Mouse (Mus musculus) heart, adult 18-20 months (tissue): ENCODE data around the gene Sv2b. TPM values are rescaled to one million over a fixed set of nuclear protein-coding genes. Genes with fewer than 3 reads are reported as not detected.

ENCODE experiments used
- DNase-seq, 2 experiments: peaks; one replicate each; pipeline ENCODE4 v3.0.0; 2021 to 2022; ENCODE audit warnings: mixed read lengths in 1 of 2
- total RNA-seq, 2 experiments: library from RNA; stranded (reverse); gene quantifications; 2 replicates each; pipeline ENCODE4 v1.2.3; 2021

Gene Sv2b
- total RNA-seq, 2 experiments from 2014 or later = 0.31 to 0.47 TPM

DNA sequence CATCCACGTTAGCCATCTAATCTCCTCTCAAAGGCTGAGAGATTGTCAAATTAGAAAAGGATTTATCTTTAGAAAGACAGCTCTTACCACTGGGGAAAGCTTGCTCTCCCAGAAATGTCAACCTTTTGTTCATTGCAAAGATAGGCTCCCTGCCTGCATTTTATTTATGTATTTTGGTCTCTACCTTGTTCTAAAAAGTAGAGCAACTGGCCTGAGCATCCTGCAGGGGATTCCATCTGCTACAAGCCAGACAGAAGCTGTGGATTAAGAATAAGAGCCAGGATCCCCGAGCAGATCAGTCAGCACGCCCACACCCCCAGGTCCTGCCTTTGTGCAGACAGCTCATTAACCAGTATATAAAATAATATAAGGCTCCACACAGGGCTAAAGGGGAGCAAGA is 16.8 kb downstream of the Sv2b start:
- DNase-seq = no peak

DNA sequence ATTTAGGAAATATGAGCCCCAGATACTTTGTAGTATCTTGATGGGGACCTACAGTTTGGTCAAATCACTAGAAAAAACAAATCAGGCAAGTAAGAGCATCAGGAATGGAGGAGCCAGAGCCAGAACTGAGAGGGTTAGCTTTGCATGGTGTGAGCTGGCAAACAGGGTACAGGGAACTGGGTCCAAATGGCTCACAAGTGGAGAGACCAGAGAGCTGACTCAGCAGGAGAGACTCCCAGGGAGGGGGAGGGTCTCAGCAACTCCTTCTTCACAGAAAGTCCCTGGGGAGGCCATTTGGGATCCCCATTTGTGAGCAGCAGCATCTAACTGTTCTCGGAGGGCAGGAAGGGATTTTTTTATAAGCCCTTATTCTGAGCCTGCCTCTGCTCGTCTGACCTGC is 18.5 kb downstream of the Sv2b start:
- DNase-seq = no peak

DNA sequence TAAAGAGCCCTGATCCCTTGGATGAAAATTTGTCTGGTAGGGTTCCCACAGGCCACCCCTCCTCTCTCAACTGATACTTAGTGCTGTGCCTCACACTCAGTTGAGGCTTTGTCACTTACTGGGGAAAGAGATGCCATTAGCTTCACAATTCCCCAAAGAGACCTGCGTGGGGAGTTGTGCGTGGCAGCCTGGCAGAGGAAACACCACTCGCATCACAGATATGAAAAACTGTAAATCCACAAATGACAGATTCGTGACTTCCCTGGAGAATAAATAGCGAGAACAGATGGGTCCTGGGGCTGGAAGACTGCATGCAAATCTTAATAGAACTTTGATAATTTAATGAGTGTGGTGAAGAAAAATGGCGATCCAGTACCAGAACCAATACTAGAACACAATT is 21.8 kb downstream of the Sv2b start:
- DNase-seq = no peak

DNA sequence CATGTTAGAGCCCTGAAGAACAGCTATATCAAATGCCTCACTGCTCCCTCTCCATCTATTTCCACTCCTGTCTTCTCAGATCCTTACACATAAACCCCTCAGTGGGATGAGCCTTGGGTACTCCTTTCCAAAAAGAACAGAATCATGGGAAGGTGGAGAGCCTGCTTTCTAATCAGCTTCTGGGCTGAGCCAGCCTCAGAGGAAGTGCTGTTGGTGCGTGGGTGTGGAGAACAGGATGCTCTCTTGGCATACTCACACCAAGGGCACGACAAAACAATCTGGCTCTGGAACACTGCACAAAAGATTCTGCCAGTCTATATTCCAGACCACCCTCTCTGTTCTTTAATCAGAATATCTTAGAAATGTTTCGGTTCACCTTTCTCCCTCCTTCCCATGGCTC is 26.1 kb downstream of the Sv2b start:
- no peak for DNase-seq

DNA sequence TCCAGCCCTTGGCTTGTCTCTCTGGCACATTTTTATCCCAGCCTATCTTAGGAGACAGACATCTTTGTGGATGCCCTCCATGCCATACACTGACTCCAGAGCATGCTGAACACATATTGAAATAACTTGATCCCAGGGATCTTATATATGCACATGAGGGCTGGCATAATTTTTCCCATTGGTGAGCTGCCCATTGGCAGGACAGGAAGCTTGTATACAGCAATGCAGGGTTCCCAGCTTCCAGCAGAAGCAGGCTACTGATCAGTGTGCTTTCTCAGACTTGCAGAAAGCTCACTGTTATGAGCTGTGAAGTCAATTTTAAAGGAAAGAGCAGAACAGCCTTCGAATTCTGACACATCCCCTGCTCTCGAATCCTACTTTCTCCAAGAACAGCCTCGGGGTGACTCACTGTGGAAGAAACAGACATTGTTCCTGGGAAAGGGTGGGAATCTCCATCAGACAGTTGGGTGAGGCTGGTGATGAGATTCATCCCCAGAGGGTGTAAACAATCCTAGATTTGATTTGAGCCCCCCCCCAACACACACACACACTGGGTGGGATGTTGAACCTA is 26.9 kb downstream of the Sv2b start:
- no peak for DNase-seq

DNA sequence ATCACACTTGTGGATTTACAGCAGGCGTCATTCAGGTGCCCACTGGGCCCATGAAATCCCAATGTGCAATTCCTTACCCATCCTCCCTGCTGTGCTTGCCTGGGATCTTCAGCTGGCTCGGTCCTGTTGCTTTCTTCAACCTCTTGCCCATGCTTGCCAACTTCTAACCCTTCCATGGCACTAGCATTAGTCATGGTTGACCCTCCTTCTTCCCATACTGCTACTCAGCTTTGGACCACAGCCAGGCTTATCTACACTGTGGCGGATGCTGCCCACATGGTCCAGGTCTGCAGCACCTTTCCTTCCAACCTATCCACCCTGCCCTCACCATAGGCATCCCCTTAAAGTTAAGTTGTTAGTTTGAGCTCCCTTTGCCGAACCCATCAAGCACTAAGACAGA is 28.0 kb downstream of the Sv2b start:
- DNase-seq = no peak

DNA sequence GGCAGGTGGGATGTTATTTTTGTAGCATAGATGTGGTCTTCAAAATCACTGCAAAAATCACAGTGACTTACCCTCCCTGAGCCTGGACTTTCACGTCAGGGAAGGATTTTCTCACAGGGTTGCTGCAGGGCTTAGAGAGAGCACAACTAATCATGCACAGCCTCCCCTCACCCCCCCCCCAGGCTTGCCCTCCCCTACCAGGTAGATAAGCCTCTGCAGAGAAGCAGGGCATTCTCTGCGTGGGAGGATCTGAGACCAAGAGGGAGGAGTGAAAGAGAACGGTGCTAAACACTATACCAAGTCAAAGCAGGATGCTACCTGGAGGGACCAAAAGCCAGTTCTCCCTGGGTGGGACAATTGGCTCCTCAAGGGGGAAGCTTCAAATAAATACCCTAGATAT is 31.2 kb downstream of the Sv2b start:
- DNase-seq = no peak

DNA sequence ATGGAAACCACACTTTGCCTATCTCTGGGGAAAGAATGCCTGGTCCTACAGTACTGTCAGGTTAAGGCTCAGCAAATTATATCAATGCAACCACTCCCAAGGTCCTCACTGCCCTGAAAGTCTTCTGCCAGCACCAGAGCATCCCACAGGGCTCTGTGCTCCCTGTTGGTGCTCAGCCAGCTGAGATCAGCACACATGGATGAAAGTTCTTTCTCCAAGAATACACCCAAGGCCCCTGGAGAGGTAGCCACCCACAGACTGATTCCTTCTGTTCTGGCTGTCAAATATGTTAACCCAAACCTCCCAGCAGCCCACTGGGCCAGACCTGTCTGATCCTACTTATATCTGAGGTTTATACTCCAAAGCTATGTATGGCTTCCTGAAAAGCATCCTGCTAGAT is 32.3 kb downstream of the Sv2b start:
- DNase-seq = no peak

DNA sequence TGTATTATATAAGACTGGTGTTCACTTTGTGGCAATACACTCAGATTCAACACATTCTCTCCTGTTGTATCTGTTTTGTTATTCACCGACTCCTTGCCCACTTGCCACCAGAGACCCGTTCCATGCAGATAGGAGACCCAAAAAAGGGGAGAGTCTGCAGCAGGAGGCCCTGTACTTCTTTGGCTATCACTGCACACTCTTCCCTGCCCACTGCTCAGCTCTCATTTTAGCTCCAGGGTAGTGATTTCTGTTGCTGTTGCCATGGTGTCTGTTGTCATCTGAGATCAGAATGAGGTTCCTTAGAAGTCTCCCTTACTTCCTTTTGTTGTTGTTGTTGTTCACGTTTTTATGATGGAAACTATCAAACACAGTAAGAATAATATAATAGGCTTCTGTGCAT is 34.5 kb downstream of the Sv2b start:
- DNase-seq = no peak

DNA sequence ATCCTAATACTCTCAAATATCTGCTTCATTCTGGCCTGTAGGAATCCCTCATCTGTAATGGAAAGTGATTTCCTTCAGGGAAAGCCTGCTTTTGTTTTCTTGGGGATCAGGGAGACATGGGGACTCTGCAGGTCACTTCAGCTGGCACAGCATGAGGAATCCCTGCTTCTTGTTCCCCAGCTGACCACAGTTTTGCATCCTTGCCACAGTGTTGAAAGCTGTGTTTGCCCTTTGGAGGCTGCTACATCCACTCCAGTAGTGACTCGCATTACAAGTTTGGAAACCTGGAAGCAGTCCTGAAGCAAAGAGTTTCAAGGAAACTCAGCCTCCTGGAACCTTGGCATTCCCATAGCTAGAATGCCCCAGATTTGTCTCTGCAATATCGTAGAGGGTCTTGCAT is 35.4 kb downstream of the Sv2b start:
- DNase-seq = no peak

DNA sequence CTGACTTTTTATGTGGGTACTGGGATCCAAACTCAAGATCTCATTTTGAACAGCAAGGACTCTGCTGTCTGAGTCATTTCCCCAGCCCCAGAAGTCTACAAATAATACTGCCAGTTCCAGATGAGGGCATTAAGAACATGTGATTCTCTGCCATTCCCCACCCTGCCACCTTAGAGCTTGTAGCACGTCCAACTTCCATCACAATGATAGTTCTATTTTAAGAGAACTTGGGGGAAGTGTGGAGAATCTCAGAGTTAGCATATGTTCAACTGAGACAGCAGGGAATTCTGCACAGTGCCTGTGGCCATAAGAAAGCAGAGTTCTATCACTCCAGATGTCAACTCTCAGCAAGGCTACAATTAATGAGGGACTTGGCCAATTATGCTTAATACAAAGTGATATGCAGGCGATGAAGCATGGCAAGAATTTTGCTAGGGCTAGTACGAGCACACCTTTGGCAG is 37.1 kb downstream of the Sv2b start:
- no peak for DNase-seq

DNA sequence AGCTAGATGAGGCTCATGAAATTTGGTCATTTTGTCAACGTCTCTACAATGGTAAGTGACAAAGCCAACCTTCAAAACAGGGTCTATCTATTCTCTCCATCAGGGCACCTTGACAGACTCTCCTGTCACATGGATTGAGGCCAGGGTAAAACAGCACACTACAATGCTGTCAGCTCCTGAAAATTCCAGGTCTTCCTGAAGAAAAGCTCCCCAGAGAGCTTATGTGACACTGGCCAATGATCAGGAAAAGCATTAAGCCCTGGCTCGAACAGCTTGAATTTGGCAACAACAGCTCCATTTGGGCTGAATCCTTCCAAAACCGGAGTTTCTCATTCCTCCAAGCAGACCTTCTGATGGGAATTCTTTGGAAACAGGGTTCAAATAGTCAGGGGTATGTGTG is 37.8 kb downstream of the Sv2b start:
- no peak for DNase-seq

DNA sequence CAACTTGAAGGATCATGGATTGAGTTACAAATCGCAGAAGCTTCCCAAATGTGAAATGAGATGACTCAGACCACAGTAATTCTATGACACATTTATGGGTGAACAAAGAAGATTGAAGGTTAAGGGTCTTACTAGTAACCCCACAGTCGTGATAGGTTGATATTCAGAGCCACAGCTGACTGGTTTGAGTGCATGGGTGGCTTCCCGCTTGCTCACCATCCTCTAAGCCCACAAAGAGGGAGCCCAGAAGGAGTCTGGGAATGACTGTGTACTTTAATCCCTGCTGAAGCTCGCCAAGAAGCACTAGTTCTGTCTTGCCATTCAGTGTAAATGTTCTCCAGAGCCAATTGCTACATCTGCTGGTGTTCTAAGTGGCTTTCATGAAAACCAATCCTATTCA is 41.8 kb downstream of the Sv2b start:
- DNase-seq = no peak

DNA sequence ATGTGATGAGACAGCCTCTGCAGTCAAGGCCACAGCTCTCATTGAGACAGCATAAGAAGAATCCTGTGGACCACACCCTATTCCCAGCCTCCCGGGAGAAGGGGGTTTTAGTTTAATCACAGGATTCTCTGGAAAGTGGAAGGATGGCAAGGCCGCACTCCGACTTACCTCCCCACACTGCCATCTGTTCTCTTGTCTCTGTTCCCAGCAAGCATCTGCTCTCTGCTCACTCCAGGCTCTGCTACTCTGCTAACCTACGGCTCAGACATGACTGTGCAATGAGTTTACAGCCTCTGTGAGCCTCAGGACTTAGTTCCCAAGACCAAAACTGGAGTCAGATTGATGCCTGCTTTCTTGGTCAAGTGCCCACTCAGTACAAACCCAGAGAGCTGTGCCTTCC is 43.8 kb downstream of the Sv2b start:
- no peak for DNase-seq

DNA sequence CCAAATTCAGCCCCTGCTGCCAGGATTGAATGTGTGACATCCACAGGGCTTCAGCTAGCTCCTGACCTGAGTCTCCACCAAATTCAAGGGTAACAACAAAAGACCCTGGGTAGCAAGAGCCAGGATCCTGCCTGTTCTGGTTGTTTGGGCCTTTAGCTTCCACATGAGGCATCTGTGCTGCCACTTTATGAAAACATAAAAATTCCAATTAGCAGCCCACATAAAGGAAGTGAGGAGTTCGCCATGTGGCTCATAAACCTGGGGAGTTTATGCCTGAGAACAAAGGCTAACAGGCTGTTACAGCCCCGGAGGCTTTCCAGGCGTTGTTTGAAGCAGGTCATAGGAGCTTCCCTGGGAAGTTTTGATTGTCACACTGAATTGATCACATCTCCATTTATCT is 49.1 kb downstream of the Sv2b start:
- no peak for DNase-seq

DNA sequence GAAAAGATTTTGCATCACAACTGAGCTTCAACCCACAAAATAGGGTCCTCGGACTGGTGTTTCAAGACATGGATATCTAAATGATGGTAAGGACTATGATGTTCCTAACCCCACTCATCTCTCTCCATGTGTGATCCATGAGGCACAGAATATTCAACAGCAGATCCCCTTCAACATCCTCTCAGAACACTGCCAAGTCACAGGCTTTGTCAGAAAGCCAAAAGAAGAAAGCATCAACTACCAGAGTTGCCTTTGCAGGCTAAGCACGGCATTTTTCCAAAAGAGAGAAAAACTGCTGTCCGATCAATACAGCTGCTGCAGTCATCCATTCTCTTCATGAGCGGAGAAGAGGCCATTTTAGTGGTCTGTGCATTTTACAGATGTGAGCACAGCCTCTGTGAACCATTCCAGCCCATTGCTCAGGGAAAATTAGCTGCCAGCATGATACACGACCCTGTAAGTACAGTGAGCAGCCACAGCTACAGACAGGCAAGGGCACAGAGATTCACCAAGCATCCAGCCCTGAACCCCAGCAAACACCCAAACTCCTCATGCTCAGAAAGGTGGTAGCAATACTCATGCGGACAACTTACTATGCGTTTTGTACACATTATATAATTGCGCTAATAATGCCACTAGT is 55.3 kb downstream of the Sv2b start:
- DNase-seq = no peak

DNA sequence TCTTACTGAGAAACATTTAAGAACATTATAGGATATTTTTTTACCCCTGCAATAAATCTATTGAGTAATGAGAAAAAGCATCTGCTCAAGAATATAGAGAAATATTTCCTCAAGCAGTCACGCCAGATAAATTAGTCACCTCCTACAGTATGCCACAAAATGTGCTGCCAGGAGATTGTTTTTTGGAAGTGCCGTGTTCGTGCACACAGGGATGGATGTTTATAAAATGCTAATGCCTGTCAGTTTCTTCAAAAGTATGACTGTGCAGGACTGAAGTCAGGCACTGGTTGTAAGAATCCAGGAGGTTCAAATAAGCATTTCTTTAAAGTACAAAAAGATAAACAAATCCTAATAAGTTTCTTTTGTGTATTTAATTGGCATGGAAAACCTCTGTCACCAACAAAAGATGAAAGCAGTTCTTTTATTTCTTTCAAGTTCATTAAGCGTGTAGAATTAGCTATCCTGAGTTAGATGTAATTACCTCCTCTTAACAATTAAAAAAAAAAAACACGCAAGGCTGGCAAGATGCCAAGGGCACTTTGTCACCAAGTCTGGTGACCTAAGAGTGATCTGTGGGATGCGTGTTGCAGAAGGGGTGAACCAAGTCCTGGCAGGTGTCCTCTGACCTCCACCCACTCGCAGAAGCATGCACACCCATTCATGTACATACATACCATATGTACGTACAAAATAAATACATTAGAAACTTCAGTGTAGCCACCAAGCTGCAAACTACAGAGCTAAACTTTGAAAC is 68.1 kb downstream of the Sv2b start:
- DNase-seq = no peak

DNA sequence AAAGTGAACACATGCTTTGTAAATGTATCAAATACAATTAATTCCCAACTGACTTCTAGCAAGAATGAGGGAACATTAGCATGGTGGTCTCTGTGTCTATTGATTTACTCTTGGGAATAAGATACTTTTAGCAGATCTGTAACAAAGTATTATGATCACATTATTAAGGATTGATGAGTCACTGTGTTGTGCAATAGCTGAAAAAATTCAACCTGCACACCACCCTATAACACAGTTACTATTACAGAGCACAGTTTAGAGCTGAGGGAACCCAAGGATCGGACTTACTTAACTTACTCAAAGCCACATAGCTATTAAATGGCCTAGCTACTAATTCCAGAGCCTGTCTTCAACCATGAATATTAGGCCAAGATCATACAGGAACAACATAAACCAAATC is 72.7 kb downstream of the Sv2b start:
- no peak for DNase-seq

DNA sequence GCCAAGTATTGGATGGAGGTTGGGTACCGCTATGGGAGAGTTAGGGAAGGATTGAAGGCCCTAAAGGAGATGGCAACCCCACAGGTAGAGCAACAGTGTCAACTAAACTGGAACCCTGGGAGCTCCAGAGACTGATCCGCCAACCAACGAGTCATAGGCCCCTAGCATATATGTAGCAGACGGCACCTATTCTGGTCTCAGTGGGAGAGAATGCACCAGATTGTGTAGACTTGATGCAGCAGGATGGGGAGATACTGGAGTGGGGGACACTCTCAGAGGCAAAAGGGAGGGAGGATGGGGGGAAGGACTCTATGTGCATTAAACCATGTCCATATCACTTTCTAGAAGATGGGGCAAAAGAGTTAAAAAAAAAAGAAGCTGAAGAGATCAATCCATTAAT is 84.9 kb downstream of the Sv2b start:
- no peak for DNase-seq

DNA sequence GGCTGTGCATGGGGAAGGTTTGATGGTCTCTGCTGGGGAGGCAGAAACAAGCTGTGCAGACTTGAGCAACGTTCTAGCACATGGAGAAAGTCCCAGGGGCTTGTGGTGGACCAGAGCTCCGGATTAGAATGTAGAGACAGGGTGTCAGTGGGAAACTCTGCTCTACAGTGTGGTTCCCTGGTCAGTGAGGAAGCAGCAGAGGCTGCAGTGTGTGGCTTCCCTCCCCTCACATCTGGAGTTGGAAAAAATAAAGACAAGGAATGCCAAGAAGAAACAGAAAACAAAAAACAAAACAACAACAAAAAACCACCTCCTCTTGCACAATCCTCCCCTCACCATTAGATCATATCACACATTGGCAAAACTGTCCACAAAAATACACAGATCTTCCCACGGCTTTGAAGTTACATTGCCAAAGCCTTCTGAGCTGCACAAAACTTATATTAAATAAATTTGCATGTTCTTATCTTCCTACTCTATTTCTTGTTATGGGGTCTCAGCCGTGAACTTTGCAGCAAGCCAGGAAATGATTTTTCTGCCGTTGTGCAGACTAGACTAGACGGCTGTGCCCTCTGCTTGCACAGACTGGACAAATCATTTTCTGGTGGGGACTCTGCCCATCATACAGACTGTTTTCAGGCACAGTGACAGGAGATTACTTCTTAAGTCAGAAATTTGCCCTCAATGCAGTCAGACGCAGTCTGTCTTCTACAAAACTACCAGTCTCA is 86.2 kb downstream of the Sv2b start:
- no peak for DNase-seq

DNA sequence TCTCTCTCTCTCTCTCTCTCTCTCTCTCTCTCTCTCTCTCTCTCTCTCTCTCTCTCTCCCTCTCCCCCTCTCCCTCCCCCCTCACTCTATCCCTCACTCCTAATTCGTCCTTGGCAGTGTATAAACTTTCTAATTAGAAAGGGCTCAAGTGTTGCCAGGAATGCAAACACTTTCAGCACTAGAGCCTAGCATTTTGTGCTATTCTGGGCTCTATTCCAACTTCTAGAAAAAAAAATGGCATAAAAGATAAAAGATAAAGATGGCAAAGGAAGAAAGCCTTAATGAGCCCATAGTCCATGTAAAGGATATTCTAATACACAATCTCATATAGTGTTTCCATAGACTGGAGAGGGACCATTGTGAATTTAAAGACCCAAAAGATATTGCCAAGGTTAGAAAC is 88.3 kb downstream of the Sv2b start:
- DNase-seq = no peak

DNA sequence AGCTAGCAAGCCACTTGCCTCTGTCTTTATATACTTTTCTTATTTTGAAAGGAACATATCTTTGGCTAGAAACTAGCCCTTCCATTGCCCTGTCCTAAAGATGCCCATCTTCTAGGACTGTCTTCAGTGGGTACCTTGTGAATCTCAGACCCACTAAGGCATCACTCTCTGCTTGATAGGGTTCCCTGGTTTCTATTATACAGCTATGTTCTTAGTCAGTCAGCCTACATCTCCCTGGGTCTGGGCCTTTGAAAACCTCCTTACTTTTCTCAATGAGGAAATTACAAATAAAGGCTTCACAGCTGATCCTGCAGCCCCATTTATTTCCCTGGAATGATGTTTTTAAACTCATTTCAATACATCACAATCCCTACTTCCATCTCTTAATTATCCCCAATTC is 88.8 kb downstream of the Sv2b start:
- no peak for DNase-seq

DNA sequence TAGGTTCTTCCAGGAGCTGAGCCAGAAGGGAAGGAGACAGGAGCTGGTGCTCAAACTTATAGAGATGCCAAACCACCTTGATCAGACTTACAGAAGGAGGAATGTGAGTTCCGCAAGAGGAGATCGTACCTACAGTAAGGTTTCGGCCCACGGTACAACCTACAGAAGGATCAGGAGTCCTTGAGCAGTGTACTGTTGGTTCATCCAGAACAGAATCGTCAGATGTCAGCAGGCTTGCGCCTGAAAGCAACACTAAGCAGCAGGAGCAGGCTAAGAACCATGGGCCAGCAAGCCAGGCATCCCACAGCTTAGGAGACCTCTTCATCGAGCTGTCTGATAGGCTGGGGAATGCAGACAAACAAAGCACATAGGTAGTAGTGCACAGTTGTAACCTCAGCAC is 92.9 kb downstream of the Sv2b start:
- no peak for DNase-seq
